Mouse (Mus musculus): ENCODE data around the gene Nedd4. TPM values are rescaled to one million over a fixed set of nuclear protein-coding genes. Genes with fewer than 3 reads are reported as not detected.

Gene Nedd4
- polyA plus RNA-seq, 1 experiment from 2014 or later: 478 TPM

DNA sequence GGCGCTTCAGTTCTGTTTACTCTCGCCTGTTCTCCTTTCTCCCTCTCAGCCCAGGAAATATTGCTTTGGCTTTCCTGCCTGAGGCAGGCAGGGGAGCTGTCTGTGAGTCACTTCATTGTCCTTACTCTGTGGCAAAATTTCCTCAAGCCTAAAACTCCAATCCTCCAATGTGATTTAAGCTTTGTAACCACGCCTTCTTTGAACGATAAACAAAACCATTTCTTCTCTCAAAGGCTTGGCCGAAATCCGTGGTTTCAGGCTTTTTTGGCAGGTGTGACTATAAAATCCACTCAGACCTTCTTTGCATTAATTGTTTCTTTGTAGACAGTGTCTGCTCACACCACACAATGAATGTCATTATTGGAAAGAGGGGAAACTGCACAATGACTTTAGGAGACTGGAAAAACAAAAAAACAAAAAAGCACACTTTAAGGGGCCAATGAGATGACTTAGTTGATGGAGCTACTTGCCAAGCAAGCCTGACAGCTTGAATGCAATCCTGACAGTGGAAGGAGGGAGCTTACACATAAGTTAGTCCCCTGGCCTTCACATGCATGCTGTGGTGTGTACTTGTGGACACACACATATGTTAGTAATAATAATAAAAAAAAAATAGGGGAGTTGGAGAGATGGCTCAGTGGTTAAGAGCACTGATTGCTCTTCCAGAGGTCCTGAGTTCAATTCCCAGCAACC is 17.6 kb upstream of the Nedd4 start:
- no peaks in the 10 kb centered on the region for H3K9me3 ChIP-seq (ENCODE audit: control insufficient read depth, low read length)
- H3K27ac ChIP-seq: no peak overlapping the region
- no peak overlapping the region for H3K4me2 ChIP-seq (replicated peaks)
- H3K27me3 ChIP-seq (ENCODE audit: control insufficient read depth, insufficient read depth, low read length): no peaks in the 10 kb centered on the region
- peaks cover 20% of the 10 kb centered on the region for H3K4me1 ChIP-seq (replicated peaks; ENCODE audit: control insufficient read depth, insufficient read depth, low read length)
- H3K9ac ChIP-seq: no peak overlapping the region
- 51% methylated on average over 6 of the region's 6 CpGs for WGBS
- H3K36me3 ChIP-seq (replicated peaks; ENCODE audit: control insufficient read depth, insufficient read depth): no peaks in the 10 kb centered on the region
- ATAC-seq (ENCODE audit: low FRiP score) (no peak), DNase-seq (ENCODE audit: low spot score) (no peak)
- no peak overlapping the region for H3K4me3 ChIP-seq (replicated peaks; ENCODE audit: low read length)

DNA sequence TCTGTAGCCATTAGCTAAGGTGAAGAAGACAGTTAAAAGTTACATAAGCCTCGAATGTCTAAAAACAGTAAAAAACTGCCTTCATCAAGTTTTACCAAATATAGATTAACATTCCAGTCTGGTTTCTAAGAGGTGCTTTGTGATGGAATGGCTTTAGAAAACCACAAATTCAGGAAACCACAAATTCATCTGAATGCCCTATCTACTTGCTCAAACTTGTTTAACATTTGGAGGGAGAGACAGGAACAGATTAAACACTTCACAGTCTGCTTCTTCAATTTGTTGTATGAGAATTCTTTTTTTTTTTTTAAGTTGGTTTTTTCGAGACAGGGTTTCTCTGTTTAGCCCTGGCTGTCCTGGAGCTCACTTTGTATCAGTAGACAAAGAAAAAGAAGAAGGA is 12.4 kb upstream of the Nedd4 start:
- Histone ChIP-seq H3K36me3 (replicated peaks; ENCODE audit: control insufficient read depth, insufficient read depth) (no peaks in the 10 kb centered on the region), H3K9ac (no peak overlapping the region), H3K9me3 (ENCODE audit: control insufficient read depth, low read length) (no peaks in the 10 kb centered on the region), H3K27ac (no peak overlapping the region), H3K4me2 (replicated peaks) (no peak overlapping the region), H3K4me1 (replicated peaks; ENCODE audit: control insufficient read depth, insufficient read depth, low read length) (no peaks in the 10 kb centered on the region), H3K27me3 (ENCODE audit: control insufficient read depth, insufficient read depth, low read length) (no peaks in the 10 kb centered on the region), H3K4me3 (replicated peaks; ENCODE audit: low read length) (no peak overlapping the region)
- ATAC-seq (ENCODE audit: low FRiP score): no peak
- 68% methylated on average over 2 of the region's 2 CpGs for WGBS
- no peak for DNase-seq (ENCODE audit: low spot score)

DNA sequence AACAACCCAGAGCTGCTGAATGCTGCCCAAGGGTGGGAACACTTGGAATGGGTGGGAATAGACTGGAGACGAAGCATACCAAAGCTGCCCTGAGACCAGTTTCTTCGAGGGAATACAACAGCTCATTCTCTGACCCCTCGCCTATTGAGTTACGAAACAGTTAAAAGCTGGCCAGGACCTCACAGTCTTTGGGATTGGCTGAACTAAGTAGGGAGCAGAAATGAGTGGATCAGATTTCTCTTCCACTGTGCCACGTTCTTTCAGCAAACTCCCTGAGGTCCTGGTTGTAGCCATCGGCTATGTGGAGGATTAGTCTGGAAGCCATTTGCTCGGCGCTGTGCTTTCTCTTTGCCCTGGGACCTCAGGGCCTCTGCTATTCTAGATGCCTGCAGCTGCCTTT is 9.2 kb upstream of the Nedd4 start:
- no peaks in the 10 kb centered on the region for H3K27me3 ChIP-seq (ENCODE audit: control insufficient read depth, insufficient read depth, low read length)
- no peak overlapping the region for H3K4me3 ChIP-seq (replicated peaks; ENCODE audit: low read length)
- H3K9me3 ChIP-seq (ENCODE audit: control insufficient read depth, low read length): no peaks in the 10 kb centered on the region
- DNase-seq (ENCODE audit: low spot score) (no peak), ATAC-seq (ENCODE audit: low FRiP score) (no peak)
- H3K4me1 ChIP-seq (replicated peaks; ENCODE audit: control insufficient read depth, insufficient read depth, low read length): no peaks in the 10 kb centered on the region
- WGBS: 27% methylated on average over 8 of the region's 8 CpGs
- H3K9ac ChIP-seq: no peak overlapping the region
- no peak overlapping the region for H3K27ac ChIP-seq
- no peaks in the 10 kb centered on the region for H3K36me3 ChIP-seq (replicated peaks; ENCODE audit: control insufficient read depth, insufficient read depth)
- H3K4me2 ChIP-seq (replicated peaks): no peak overlapping the region

DNA sequence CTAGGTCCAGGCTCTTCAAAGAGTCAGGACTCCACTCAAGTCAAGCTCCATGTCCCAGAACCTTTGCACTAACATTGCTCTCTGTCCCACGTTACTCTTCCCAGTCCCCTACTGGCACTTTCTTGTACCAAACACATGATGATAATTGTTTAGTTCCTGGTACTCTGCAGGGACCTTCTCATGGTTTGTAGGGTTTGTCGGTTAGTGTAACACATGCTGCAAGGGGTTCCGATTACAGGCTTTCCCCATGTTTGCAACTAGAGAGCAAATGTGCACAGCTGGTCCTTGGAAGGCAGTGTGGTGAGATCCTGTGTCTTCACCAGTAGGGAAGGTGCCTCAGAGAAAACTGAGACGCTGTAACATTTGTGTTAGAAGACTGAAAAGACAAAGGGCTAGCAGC is 8.6 kb upstream of the Nedd4 start:
- 60% methylated on average over 4 of the region's 4 CpGs for WGBS
- no peak for ATAC-seq (ENCODE audit: low FRiP score)
- no peak overlapping the region for H3K4me2 ChIP-seq (replicated peaks)

GRCm38 (mm10) chr9:72654593-72655242 is 7.4 kb upstream of the Nedd4 start:
- H3K36me3 ChIP-seq (replicated peaks; ENCODE audit: control insufficient read depth, insufficient read depth): no peaks in the 10 kb centered on the region
- H3K4me2 ChIP-seq (replicated peaks): no peak overlapping the region
- DNase-seq (ENCODE audit: low spot score): no peak
- no peak overlapping the region for H3K9ac ChIP-seq
- no peak overlapping the region for H3K4me3 ChIP-seq (replicated peaks; ENCODE audit: low read length)
- H3K27me3 ChIP-seq (ENCODE audit: control insufficient read depth, insufficient read depth, low read length): no peaks in the 10 kb centered on the region
- ATAC-seq (ENCODE audit: low FRiP score): no peak
- 65% methylated on average over 6 of the region's 6 CpGs for WGBS
- no peak overlapping the region for H3K27ac ChIP-seq
- H3K4me1 ChIP-seq (replicated peaks; ENCODE audit: control insufficient read depth, insufficient read depth, low read length): no peaks in the 10 kb centered on the region
- H3K9me3 ChIP-seq (ENCODE audit: control insufficient read depth, low read length): no peaks in the 10 kb centered on the region

More for the DNA sequence above, 8.6 kb upstream of the Nedd4 start:
- no peaks in the 10 kb centered on the region for H3K36me3 ChIP-seq (replicated peaks; ENCODE audit: control insufficient read depth, insufficient read depth)
- H3K27me3 ChIP-seq (ENCODE audit: control insufficient read depth, insufficient read depth, low read length): no peaks in the 10 kb centered on the region
- no peaks in the 10 kb centered on the region for H3K9me3 ChIP-seq (ENCODE audit: control insufficient read depth, low read length)
- no peak for DNase-seq (ENCODE audit: low spot score)
- H3K4me3 ChIP-seq (replicated peaks; ENCODE audit: low read length): no peak overlapping the region
- H3K4me1 ChIP-seq (replicated peaks; ENCODE audit: control insufficient read depth, insufficient read depth, low read length): no peaks in the 10 kb centered on the region
- H3K9ac ChIP-seq: no peak overlapping the region
- H3K27ac ChIP-seq: no peak overlapping the region

DNA sequence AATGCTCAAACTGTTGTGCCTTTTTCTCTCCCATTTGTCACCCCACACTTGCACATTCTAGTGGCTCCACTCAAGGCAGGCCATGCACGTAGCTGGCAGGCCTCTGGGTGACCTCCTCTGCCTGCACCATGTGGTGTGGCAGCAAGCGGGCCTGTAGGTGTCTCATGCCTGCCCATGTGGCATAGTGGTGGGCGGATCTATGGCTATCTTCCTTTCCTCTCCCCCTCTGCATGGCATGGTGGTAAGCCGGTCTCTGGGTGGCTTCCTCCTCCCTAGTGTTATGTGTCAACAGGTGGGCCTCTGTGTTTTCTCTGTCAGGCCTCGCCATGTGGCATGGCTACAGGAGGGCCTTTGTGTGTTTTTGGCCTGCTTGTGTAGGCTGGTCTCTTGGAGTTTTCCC is 6.5 kb upstream of the Nedd4 start:
- Histone ChIP-seq H3K4me2 (replicated peaks) (no peak overlapping the region), H3K4me3 (replicated peaks; ENCODE audit: low read length) (no peak overlapping the region), H3K9ac (no peak overlapping the region), H3K27ac (no peak overlapping the region), H3K4me1 (replicated peaks; ENCODE audit: control insufficient read depth, insufficient read depth, low read length) (no peaks in the 10 kb centered on the region; the same call in 1 of the 2 replicates), H3K9me3 (ENCODE audit: control insufficient read depth, low read length) (no peaks in the 10 kb centered on the region), H3K27me3 (ENCODE audit: control insufficient read depth, insufficient read depth, low read length) (no peaks in the 10 kb centered on the region), H3K36me3 (replicated peaks; ENCODE audit: control insufficient read depth, insufficient read depth) (no peaks in the 10 kb centered on the region)
- DNase-seq (ENCODE audit: low spot score) (no peak), ATAC-seq (ENCODE audit: low FRiP score) (no peak)
- WGBS: 69% methylated on average over 5 of the region's 5 CpGs

DNA sequence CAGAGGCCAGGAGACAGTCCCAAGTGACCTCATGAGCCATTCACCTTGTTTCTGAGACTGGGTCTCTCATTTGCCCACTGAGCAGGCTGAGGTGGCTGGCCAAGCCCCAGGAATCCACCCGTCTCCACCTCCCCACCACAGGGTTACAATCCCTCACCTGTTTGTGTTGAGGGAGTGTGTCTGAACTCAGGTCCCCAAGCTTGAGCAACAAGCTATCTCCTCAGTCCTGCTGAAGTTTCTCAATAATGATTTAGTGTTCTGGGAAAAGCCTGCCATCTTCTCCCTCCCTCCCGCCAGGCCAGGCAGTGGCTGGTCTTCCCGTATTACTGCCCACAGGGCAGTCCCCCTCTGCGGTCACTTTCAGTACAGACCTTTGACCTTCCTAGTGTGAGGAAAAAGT is 5.7 kb upstream of the Nedd4 start:
- Histone ChIP-seq H3K4me2 (replicated peaks) (no peak overlapping the region), H3K36me3 (replicated peaks; ENCODE audit: control insufficient read depth, insufficient read depth) (no peaks in the 10 kb centered on the region), H3K9ac (no peak overlapping the region), H3K4me1 (replicated peaks; ENCODE audit: control insufficient read depth, insufficient read depth, low read length) (peaks cover 9% of the 10 kb centered on the region; the same call in 1 of the 2 replicates), H3K27ac (no peak overlapping the region), H3K27me3 (ENCODE audit: control insufficient read depth, insufficient read depth, low read length) (no peaks in the 10 kb centered on the region), H3K9me3 (ENCODE audit: control insufficient read depth, low read length) (no peaks in the 10 kb centered on the region), H3K4me3 (replicated peaks; ENCODE audit: low read length) (no peak overlapping the region)
- DNase-seq (ENCODE audit: low spot score) (no peak), ATAC-seq (ENCODE audit: low FRiP score) (no peak)
- WGBS: 25% methylated on average over 4 of the region's 4 CpGs

GRCm38 (mm10) chr9:72656940-72657339 is 5.2 kb upstream of the Nedd4 start:
- H3K36me3 ChIP-seq (replicated peaks; ENCODE audit: control insufficient read depth, insufficient read depth): no peaks in the 10 kb centered on the region
- H3K27me3 ChIP-seq (ENCODE audit: control insufficient read depth, insufficient read depth, low read length): no peaks in the 10 kb centered on the region
- H3K9ac ChIP-seq: no peak overlapping the region
- DNase-seq (ENCODE audit: low spot score): no peak
- no peak overlapping the region for H3K4me3 ChIP-seq (replicated peaks; ENCODE audit: low read length)
- no peak overlapping the region for H3K27ac ChIP-seq
- ATAC-seq (ENCODE audit: low FRiP score): no peak
- no peaks in the 10 kb centered on the region for H3K9me3 ChIP-seq (ENCODE audit: control insufficient read depth, low read length)
- WGBS: 22% methylated on average over 3 of the region's 3 CpGs
- H3K4me1 ChIP-seq (replicated peaks; ENCODE audit: control insufficient read depth, insufficient read depth, low read length): peaks cover 10% of the 10 kb centered on the region; the same call in 1 of the 2 replicates
- no peak overlapping the region for H3K4me2 ChIP-seq (replicated peaks)

GRCm38 (mm10) chr9:72657694-72658093 is 4.5 kb upstream of the Nedd4 start:
- Histone ChIP-seq H3K27me3 (ENCODE audit: control insufficient read depth, insufficient read depth, low read length) (no peaks in the 10 kb centered on the region), H3K27ac (no peak overlapping the region), H3K4me1 (replicated peaks; ENCODE audit: control insufficient read depth, insufficient read depth, low read length) (peaks cover 10% of the 10 kb centered on the region; the same call in 1 of the 2 replicates), H3K9ac (no peak overlapping the region), H3K4me3 (replicated peaks; ENCODE audit: low read length) (no peak overlapping the region), H3K4me2 (replicated peaks) (no peak overlapping the region), H3K36me3 (replicated peaks; ENCODE audit: control insufficient read depth, insufficient read depth) (no peaks in the 10 kb centered on the region), H3K9me3 (ENCODE audit: control insufficient read depth, low read length) (no peaks in the 10 kb centered on the region)
- DNase-seq (ENCODE audit: low spot score) (no peak), ATAC-seq (ENCODE audit: low FRiP score) (no peak)
- WGBS: 65% methylated on average over 1 of the region's 1 CpGs
